Mouse (Mus musculus) ES-Bruce4 (cell line): ENCODE measurements around the gene Wee1.

Experiments
- CTCF ChIP-seq: IDR thresholded peaks from one replicate; pipeline ENCODE4 v1.8.1; 2011; ENCODE audit warnings: low read depth, low read length
- EP300 ChIP-seq: IDR thresholded peaks from 2 replicates; pipeline ENCODE4 v1.6.1; 2011; ENCODE audit warnings: low read depth, low read length; ENCODE audit not compliant: insufficient read depth
- POLR2A ChIP-seq: IDR thresholded peaks from one replicate; pipeline ENCODE4 v1.8.1; 2011; ENCODE audit warnings: low read length; ENCODE audit not compliant: insufficient read depth

DNA sequence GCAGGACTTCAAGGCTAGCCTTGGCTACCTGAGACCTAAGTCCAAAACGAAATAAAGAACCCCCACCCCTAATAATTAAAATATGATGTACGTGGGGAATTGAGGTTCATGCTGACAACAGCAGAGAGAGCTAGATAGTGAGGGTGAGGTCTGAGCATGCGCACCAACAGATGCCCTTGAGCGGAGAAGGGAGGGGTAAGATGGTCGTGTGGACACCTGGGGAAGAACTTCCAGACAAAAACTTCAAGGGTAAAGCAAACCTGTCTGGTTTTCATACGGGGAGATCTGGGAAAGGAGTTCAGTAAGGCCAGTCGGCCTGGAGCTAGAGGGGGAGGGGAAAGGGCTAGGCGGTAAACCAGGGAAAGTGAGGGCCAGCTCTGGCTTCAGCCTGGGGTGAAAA lies 59.6 kb downstream of the Wee1 start:
- TF ChIP-seq CTCF (no peak), POLR2A (no peak), EP300 (no peak)
